Mouse (Mus musculus) liver, adult (tissue): ENCODE measurements around the gene Cdhr4.

ENCODE experiments used
- GATA4 ChIP-seq: IDR thresholded peaks from 2 replicates; pipeline ENCODE4 v1.6.1; 2014; ENCODE audit warnings: mild to moderate bottlenecking, low read length; ENCODE audit not compliant: insufficient replicate concordance

Gene Cdhr4

DNA sequence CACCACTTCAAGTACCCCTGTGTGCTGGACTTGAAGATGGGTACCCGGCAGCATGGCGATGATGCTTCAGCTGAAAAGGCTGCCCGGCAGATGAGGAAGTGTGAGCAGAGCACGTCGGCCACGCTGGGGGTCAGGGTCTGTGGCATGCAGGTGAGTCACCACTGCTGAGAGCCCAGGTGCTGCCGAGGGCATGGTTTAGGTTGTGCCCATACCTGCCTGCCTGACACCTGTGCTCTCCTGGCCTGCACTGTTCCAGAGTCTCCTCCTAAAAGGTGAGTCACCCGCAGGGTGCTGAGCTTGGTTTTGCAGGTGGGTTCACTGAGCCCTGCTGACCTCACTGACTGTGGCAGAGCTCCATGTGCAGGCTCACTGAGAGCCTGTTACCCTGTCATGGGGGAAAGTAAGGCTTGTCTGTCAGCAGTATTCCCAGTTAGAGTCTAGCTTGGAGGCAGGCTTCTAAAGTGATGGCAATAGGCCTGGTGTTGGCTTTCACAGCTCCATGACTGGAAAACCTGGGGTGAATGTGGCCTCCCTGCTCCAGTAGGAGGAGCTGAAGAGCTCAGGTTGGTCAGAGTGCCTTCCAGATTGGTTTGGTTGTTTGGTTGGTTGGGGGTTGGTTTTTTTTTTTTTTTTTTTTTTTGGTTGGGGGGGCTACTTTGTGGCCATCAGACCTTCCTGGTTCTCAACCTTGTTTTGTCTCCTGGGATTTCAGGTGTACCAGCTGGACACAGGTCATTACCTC lies 52.6 kb downstream of the Cdhr4 start:
- no peak for TF ChIP-seq GATA4

- TF ChIP-seq GATA4, result no peak
Measured at GRCm38 (mm10) chr9:108046582-108046981, 54.3 kb downstream of the Cdhr4 start.

DNA sequence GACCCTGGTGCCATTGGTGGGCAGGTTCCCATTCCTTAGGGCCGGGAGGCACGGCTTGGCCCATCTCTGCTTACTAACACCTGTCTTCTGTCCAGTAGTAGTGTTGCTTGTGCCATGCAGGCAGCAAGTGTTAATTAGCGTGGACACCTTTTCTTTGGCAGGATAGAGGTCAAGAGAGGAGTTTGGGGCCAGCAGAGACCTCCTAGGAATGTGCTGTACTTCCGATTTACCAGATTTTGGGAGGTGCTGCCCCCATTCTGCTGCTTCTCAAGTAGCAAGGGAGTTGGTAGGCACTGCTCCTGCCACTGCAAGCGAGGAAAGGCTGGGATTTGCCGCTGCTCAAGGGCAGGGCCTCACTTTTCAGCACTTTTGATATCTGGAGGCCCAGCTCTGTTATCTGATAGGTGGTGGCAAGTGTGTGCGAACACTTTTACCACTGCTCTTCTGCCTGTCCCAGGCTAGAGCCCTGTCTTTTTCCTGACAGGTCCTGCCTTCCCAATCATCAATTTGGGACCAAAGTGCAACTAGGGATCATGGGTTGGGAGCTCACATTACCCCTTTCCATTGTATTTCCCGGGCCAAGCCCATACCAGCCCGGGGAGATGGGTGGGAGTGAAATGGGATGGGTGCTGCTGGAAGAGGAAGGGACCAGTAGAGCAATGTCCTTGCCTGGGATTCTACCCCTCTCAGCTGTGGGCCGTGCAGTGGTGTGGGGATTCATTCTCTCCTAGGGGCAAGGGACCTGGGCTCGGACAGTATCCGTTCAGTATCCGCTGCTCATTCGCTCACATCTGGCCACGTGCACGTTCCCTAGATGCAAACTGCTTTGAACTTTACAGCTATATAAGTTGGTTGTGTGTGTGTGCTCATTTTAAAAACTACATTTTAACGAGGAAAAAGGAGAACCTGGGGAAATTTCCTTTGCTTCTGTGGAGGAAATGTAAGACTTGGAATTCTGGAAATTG lies 55.6 kb downstream of the Cdhr4 start:
- TF ChIP-seq GATA4, result no peak

GRCm38 (mm10) chr9:108048566-108048955 lies 56.3 kb downstream of the Cdhr4 start:
- no peak for TF ChIP-seq GATA4

GRCm38 (mm10) chr9:108049016-108049455 lies 56.7 kb downstream of the Cdhr4 start, which contains the start of gene Gmppb:
Gmppb (plus strand) TSS chr9:108049242.
- no peak for TF ChIP-seq GATA4
